Mouse (Mus musculus) ES-Bruce4 (cell line): Measurements from ENCODE around the gene 4933402J07Rik. TPM values are rescaled to one million over a fixed set of nuclear protein-coding genes. Genes with fewer than 3 reads are reported as not detected.

Source experiments
- H3K27ac ChIP-seq: 2 replicates; pipeline ENCODE4 v1.5.1; 2012; ENCODE audit warnings: low read length, inconsistent platforms; ENCODE audit not compliant: insufficient read depth
- H3K27me3 ChIP-seq: 2 replicates; pipeline ENCODE4 v1.6.1; 2012; ENCODE audit warnings: mild to moderate bottlenecking, low read length, inconsistent platforms; ENCODE audit not compliant: control insufficient read depth, poor library complexity, insufficient read depth, severe bottlenecking
- H3K36me3 ChIP-seq: 2 replicates; pipeline ENCODE4 v1.6.1; 2012; ENCODE audit warnings: inconsistent platforms, mild to moderate bottlenecking, low read length, moderate library complexity; ENCODE audit not compliant: control insufficient read depth, poor library complexity, insufficient read depth, severe bottlenecking
- H3K4me1 ChIP-seq: one replicate; pipeline ENCODE4 v1.8.1; 2011; ENCODE audit warnings: low read length; ENCODE audit not compliant: control insufficient read depth, insufficient read depth
- H3K4me3 ChIP-seq: 2 replicates; pipeline ENCODE4 v1.5.1; 2011; ENCODE audit warnings: low read depth, mild to moderate bottlenecking, low read length
- H3K9ac ChIP-seq: 2 replicates; pipeline ENCODE4 v1.6.1; 2012; ENCODE audit warnings: low read depth, mild to moderate bottlenecking, inconsistent platforms; ENCODE audit not compliant: poor library complexity, severe bottlenecking
- H3K9me3 ChIP-seq: replicated peaks from 2 replicates; pipeline ENCODE4 v1.6.1; 2012; ENCODE audit warnings: mild to moderate bottlenecking, low read length, inconsistent platforms; ENCODE audit not compliant: control insufficient read depth, poor library complexity, insufficient read depth, severe bottlenecking
- CTCF ChIP-seq: IDR thresholded peaks from one replicate; pipeline ENCODE4 v1.8.1; 2011; ENCODE audit warnings: low read depth, low read length
- EP300 ChIP-seq: IDR thresholded peaks from 2 replicates; pipeline ENCODE4 v1.6.1; 2011; ENCODE audit warnings: low read depth, low read length; ENCODE audit not compliant: insufficient read depth
- POLR2A ChIP-seq: IDR thresholded peaks from one replicate; pipeline ENCODE4 v1.8.1; 2011; ENCODE audit warnings: low read length; ENCODE audit not compliant: insufficient read depth
- polyA plus RNA-seq: library from polyadenylated mRNA; stranded (reverse); fragments of >200 nt; gene quantifications from 2 replicates; pipeline ENCODE4 v1.2.4, GENCODE M21; 2011; ENCODE audit warnings: low read depth; ENCODE audit not compliant: missing spikeins, insufficient read depth, insufficient read length

Gene 4933402J07Rik
- polyA plus RNA-seq, 1 experiment = not detected

GRCm38 (mm10) chr8:87609651-87610192 is 46.1 kb downstream of the 4933402J07Rik start:
- no peaks in the 10 kb centered on the region for H3K36me3 ChIP-seq
- no peak overlapping the region for H3K4me3 ChIP-seq
- TF ChIP-seq POLR2A (no peak), EP300 (no peak), CTCF (no peak)
- H3K27ac ChIP-seq = no peak overlapping the region
- no peaks in the 10 kb centered on the region for H3K4me1 ChIP-seq
- no peaks in the 10 kb centered on the region for H3K9me3 ChIP-seq
- no peak overlapping the region for H3K9ac ChIP-seq
- no peaks in the 10 kb centered on the region for H3K27me3 ChIP-seq

GRCm38 (mm10) chr8:87613701-87614100 is 50.0 kb downstream of the 4933402J07Rik start:
- no peaks in the 10 kb centered on the region for H3K9me3 ChIP-seq
- H3K27me3 ChIP-seq = no peaks in the 10 kb centered on the region
- TF ChIP-seq POLR2A (no peak), EP300 (no peak), CTCF (peak; percentile 4)
- no peak overlapping the region for H3K27ac ChIP-seq
- H3K9ac ChIP-seq = no peak overlapping the region
- H3K36me3 ChIP-seq = no peaks in the 10 kb centered on the region
- no peak overlapping the region for H3K4me3 ChIP-seq
- no peaks in the 10 kb centered on the region for H3K4me1 ChIP-seq

GRCm38 (mm10) chr8:87619118-87619517 is 55.5 kb downstream of the 4933402J07Rik start:
- Histone ChIP-seq H3K27ac (no peak overlapping the region), H3K9me3 (no peaks in the 10 kb centered on the region), H3K27me3 (no peaks in the 10 kb centered on the region), H3K4me1 (no peaks in the 10 kb centered on the region), H3K4me3 (no peak overlapping the region), H3K36me3 (no peaks in the 10 kb centered on the region), H3K9ac (no peak overlapping the region)
- TF ChIP-seq EP300 = no peak
- peak; percentile 16 for TF ChIP-seq CTCF

- Histone ChIP-seq H3K27me3 (no peaks in the 10 kb centered on the region), H3K9ac (no peak overlapping the region), H3K4me1 (no peaks in the 10 kb centered on the region), H3K27ac (no peak overlapping the region), H3K9me3 (no peaks in the 10 kb centered on the region), H3K36me3 (no peaks in the 10 kb centered on the region), H3K4me3 (no peak overlapping the region)
- no peak for TF ChIP-seq EP300
- no peak for TF ChIP-seq POLR2A
- no peak for TF ChIP-seq CTCF
Measured at GRCm38 (mm10) chr8:87619529-87619928, 55.9 kb downstream of the 4933402J07Rik start.

- Histone ChIP-seq H3K4me3 (no peak overlapping the region), H3K36me3 (no peaks in the 10 kb centered on the region), H3K9me3 (no peaks in the 10 kb centered on the region), H3K27ac (no peak overlapping the region), H3K9ac (no peak overlapping the region), H3K4me1 (no peaks in the 10 kb centered on the region), H3K27me3 (no peaks in the 10 kb centered on the region)
- TF ChIP-seq EP300 (no peak), POLR2A (no peak), CTCF (no peak)
Measured at GRCm38 (mm10) chr8:87620225-87620624, 56.6 kb downstream of the 4933402J07Rik start.

- H3K4me1 ChIP-seq = no peaks in the 10 kb centered on the region
- TF ChIP-seq CTCF = no peak
- TF ChIP-seq EP300 = no peak
- TF ChIP-seq POLR2A = no peak
- no peaks in the 10 kb centered on the region for H3K36me3 ChIP-seq
- 0 out of 2 replicates have a peak, but pooled peaks cover 3% of the 10 kb centered on the region for H3K9me3 ChIP-seq
- H3K27ac ChIP-seq = no peak overlapping the region
- no peak overlapping the region for H3K9ac ChIP-seq
- no peak overlapping the region for H3K4me3 ChIP-seq
- no peaks in the 10 kb centered on the region for H3K27me3 ChIP-seq
Measured at GRCm38 (mm10) chr8:87621181-87621580, 57.5 kb downstream of the 4933402J07Rik start.
